Mouse (Mus musculus): ENCODE measurements around the gene Gm10197.

Gm10197 gene

GRCm38 (mm10) chr19:53394552-53394951, 23.0 kb upstream of the Gm10197 start:
- peak; percentile 51 for DNase-seq (ENCODE audit: low read depth, low spot score)

- no peak for DNase-seq (ENCODE audit: low read depth, low spot score)
Measured at GRCm38 (mm10) chr19:53393646-53394045, 22.1 kb upstream of the Gm10197 start.

- DNase-seq (ENCODE audit: low read depth, low spot score): no peak
Measured at GRCm38 (mm10) chr19:53392781-53393343, 21.3 kb upstream of the Gm10197 start.

- DNase-seq (ENCODE audit: low read depth, low spot score): no peak
Measured at GRCm38 (mm10) chr19:53391787-53392186, 20.2 kb upstream of the Gm10197 start.

GRCm38 (mm10) chr19:53391386-53391785, 19.8 kb upstream of the Gm10197 start:
- DNase-seq (ENCODE audit: low read depth, low spot score): no peak

GRCm38 (mm10) chr19:53390495-53391007, 19.0 kb upstream of the Gm10197 start, which contains the start of gene Smndc1:
TSS of gene Smndc1 (minus strand) at chr19:53390578.
- peak; percentile 99 for DNase-seq (ENCODE audit: low read depth, low spot score)

- no peak for DNase-seq (ENCODE audit: low read depth, low spot score)
Measured at GRCm38 (mm10) chr19:53389851-53390431, 18.4 kb upstream of the Gm10197 start.

- DNase-seq (ENCODE audit: low read depth, low spot score): no peak
Measured at GRCm38 (mm10) chr19:53389417-53389816, 17.9 kb upstream of the Gm10197 start.

- no peak for DNase-seq (ENCODE audit: low read depth, low spot score)
Measured at GRCm38 (mm10) chr19:53383336-53383735, 11.8 kb upstream of the Gm10197 start.

GRCm38 (mm10) chr19:53378421-53378820, 6.9 kb upstream of the Gm10197 start:
- DNase-seq (ENCODE audit: low read depth, low spot score): no peak

- DNase-seq (ENCODE audit: low read depth, low spot score): no peak
Measured at GRCm38 (mm10) chr19:53377652-53378051, 6.1 kb upstream of the Gm10197 start.

- no peak for DNase-seq (ENCODE audit: low read depth, low spot score)
Measured at GRCm38 (mm10) chr19:53375816-53376215, 4.2 kb upstream of the Gm10197 start.

GRCm38 (mm10) chr19:53375299-53375698, 3.7 kb upstream of the Gm10197 start:
- DNase-seq (ENCODE audit: low read depth, low spot score): no peak

- DNase-seq (ENCODE audit: low read depth, low spot score): no peak
Measured at GRCm38 (mm10) chr19:53373570-53373969, 2.0 kb upstream of the Gm10197 start.

GRCm38 (mm10) chr19:53370233-53370632, 1.3 kb downstream of the Gm10197 start:
- DNase-seq (ENCODE audit: low read depth, low spot score): no peak

- DNase-seq (ENCODE audit: low read depth, low spot score): peak; percentile 69
Measured at GRCm38 (mm10) chr19:53369469-53370043, 2.0 kb downstream of the Gm10197 start.

- DNase-seq (ENCODE audit: low read depth, low spot score): no peak
Measured at GRCm38 (mm10) chr19:53366881-53367280, 4.7 kb downstream of the Gm10197 start.

- DNase-seq (ENCODE audit: low read depth, low spot score): no peak
Measured at GRCm38 (mm10) chr19:53366057-53366775, 5.3 kb downstream of the Gm10197 start.

- DNase-seq (ENCODE audit: low read depth, low spot score): peak; percentile 56
Measured at GRCm38 (mm10) chr19:53364963-53365362, 6.6 kb downstream of the Gm10197 start.

GRCm38 (mm10) chr19:53364551-53364950, 7.0 kb downstream of the Gm10197 start:
- DNase-seq (ENCODE audit: low read depth, low spot score): no peak

- no peak for DNase-seq (ENCODE audit: low read depth, low spot score)
Measured at GRCm38 (mm10) chr19:53362967-53363366, 8.6 kb downstream of the Gm10197 start.

GRCm38 (mm10) chr19:53360265-53360958, 11.2 kb downstream of the Gm10197 start:
- no peak for DNase-seq (ENCODE audit: low read depth, low spot score)
